Mouse (Mus musculus) liver, embryonic 11.5 days (tissue): ENCODE data around the gene Nxf2. TPM values are rescaled to one million over a fixed set of nuclear protein-coding genes. Genes with fewer than 3 reads are reported as not detected.

ENCODE experiments used
- ATAC-seq: fragments of 200-750 bp; cut with Nextera tagmentation; replicated peaks from 2 replicates; pipeline ENCODE4 v1.8.0; 2017; ENCODE audit warnings: moderate number of reproducible peaks, mild to moderate bottlenecking, moderate TSS enrichment, moderate library complexity; ENCODE audit not compliant: low FRiP score
- DNase-seq: peaks from one replicate; pipeline ENCODE4 v3.0.0-alpha.2; 2017; ENCODE audit warnings: low spot score
- H3K27ac ChIP-seq: fragments of 300-500 bp; sonication (generic); 2 replicates; pipeline ENCODE4 v1.5.1; 2014; ENCODE audit warnings: mild to moderate bottlenecking, low read depth, low read length, control low read depth
- H3K27me3 ChIP-seq: fragments of 300-500 bp; sonication (generic); replicated peaks from 2 replicates; pipeline ENCODE4 v1.6.1; 2014; ENCODE audit warnings: low read length, mixed read lengths; ENCODE audit not compliant: control insufficient read depth, insufficient read depth
- H3K36me3 ChIP-seq: fragments of 300-500 bp; sonication (generic); 2 replicates; pipeline ENCODE4 v1.6.1; 2014; ENCODE audit warnings: mild to moderate bottlenecking, low read length, moderate library complexity, mixed read lengths; ENCODE audit not compliant: control insufficient read depth, insufficient read depth
- H3K4me1 ChIP-seq: fragments of 300-500 bp; sonication (generic); replicated peaks from 2 replicates; pipeline ENCODE4 v1.6.1; 2014; ENCODE audit warnings: low read length, mixed read lengths; ENCODE audit not compliant: control insufficient read depth, insufficient read depth
- H3K4me2 ChIP-seq: fragments of 300-500 bp; sonication (generic); 2 replicates; pipeline ENCODE4 v1.6.1; 2014; ENCODE audit warnings: mild to moderate bottlenecking, control low read depth, moderate library complexity
- H3K4me3 ChIP-seq: fragments of 300-500 bp; sonication (generic); 2 replicates; pipeline ENCODE4 v1.5.1; 2014; ENCODE audit warnings: low read depth, low read length, control low read depth
- H3K9ac ChIP-seq: fragments of 300-500 bp; sonication (generic); 2 replicates; pipeline ENCODE4 v1.6.1; 2014; ENCODE audit warnings: low read depth, low read length, control low read depth
- H3K9me3 ChIP-seq: fragments of 300-500 bp; sonication (generic); 2 replicates; pipeline ENCODE4 v1.6.1; 2016; ENCODE audit warnings: low read length, inconsistent platforms, mixed read lengths; ENCODE audit not compliant: control insufficient read depth
- WGBS: fragments of 180-500 bp; shearing (Covaris S2); extraction: QIAGEN DNeasy Blood & Tissue Kit; methylation state at CpG from one replicate; pipeline ENCODE4 v1.1.7; 2014; 5-methylcytosine and 5-hydroxymethylcytosine counted together
- polyA plus RNA-seq: library from polyadenylated mRNA; unstranded; fragments of >200 nt; fragmentation: Nextera tagmentation; extraction: Ambion mirVana; gene quantifications from 2 replicates; pipeline ENCODE4 v1.2.1, GENCODE M21; 2014

The Nxf2 gene
- polyA plus RNA-seq = 0.73 and 0.77 TPM in 2 replicates

- Histone ChIP-seq H3K4me1 (no peaks in the 10 kb centered on the region), H3K9ac (no peak within 1 kb of the TSS), H3K36me3 (no peaks in the 10 kb centered on the region), H3K27me3 (no peaks in the 10 kb centered on the region; the same call in 1 of the 2 replicates), H3K27ac (no peak within 1 kb of the TSS), H3K4me2 (peak within 1 kb of the TSS; percentile 55), H3K4me3 (peak within 1 kb of the TSS; percentile 36), H3K9me3 (no peaks in the 10 kb centered on the region)
- 85% methylated on average over 19 of the region's 19 CpGs for WGBS
- DNase-seq = no peak
- no peak for ATAC-seq
Measured at GRCm38 (mm10) chrX:134964546-134964945, at the start of gene Nxf2. TSS of gene Nxf2 (minus strand) at chrX:134964754.

- ATAC-seq = no peak
- Histone ChIP-seq H3K27ac (no peak overlapping the region), H3K36me3 (no peaks in the 10 kb centered on the region), H3K9me3 (no peaks in the 10 kb centered on the region), H3K9ac (no peak overlapping the region), H3K27me3 (peaks cover 3% of the 10 kb centered on the region), H3K4me3 (no peak overlapping the region), H3K4me1 (no peaks in the 10 kb centered on the region), H3K4me2 (no peak overlapping the region)
- WGBS = 64% methylated on average over 3 of the region's 3 CpGs
- DNase-seq = no peak
Measured at GRCm38 (mm10) chrX:135011381-135011780, 46.8 kb upstream of the Nxf2 start.

DNA sequence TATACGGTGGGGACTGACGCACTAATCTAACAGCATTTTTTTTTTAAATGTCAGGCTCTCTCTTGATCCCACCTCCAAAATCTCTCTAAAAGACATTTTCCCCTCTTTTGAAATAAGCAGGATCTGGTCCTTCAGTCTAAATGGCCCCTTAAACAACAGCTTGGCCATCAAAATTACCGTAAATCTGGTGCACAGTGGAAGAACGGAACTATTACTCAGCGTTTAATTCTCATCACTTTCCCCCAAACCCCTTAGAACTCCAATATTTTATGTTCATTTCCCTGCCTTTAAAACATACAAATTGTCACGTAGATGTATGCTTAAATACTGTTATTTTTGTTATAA, 44.9 kb upstream of the Nxf2 start:
- no peak overlapping the region for H3K27ac ChIP-seq
- H3K9ac ChIP-seq = 0 out of 2 replicates have a peak overlapping the region, but pooled peaks have one; percentile 37
- WGBS = 34% methylated on average over 6 of the region's 6 CpGs

DNA sequence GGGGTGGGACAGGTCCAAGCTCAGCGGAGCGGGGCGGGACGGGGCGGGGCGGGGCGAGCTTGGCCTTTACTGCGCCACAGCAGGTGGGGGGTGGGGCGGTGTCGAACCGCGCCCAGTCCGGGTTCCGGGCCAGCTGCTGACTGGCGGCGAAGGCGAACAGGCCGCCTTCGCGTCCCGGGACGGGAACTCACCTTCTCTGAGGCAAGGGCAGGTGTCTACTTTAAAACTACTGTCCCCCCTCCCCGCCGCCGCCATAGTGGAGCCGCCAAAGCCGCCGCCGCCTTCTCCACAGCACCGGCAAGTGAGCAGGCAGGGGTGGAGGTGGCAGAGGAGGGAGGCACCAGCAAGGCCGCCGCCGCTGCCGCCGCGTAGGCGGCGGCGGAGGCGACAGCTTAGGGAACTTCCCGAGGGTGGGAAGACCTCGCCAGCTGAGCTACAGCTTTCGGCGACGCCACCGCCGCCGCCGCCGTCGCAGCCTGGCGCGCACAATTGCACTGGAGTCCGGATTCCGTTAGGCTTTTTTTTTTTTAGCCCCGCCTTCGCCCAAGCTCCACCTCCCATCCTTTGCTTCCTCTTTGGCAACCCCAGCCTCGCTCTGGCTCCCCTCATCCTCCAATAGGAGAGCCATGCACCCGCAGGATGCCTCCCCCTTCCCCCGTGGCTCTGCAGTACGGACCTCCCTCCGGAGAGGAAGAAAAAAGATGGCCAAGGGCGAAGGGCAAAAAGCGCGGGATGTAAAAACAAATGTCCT, 44.3 kb upstream of the Nxf2 start, which contains the start of gene Zmat1:
TSS of gene Zmat1 (minus strand) at position 490 of the 751 bp plus-strand sequence.
- 20% methylated on average over 48 of the region's 65 CpGs for WGBS
- DNase-seq = peak; percentile 74
- peak within 1 kb of the TSS; percentile 58 for H3K4me2 ChIP-seq
- no peaks in the 10 kb centered on the region for H3K9me3 ChIP-seq
- H3K36me3 ChIP-seq = no peaks in the 10 kb centered on the region
- peak within 1 kb of the TSS; percentile 68 for H3K4me3 ChIP-seq
- H3K9ac ChIP-seq = peak within 1 kb of the TSS; percentile 76
- peak within 1 kb of the TSS; percentile 87 for H3K27ac ChIP-seq
- no peaks in the 10 kb centered on the region for H3K4me1 ChIP-seq
- H3K27me3 ChIP-seq = peaks cover 3% of the 10 kb centered on the region
- peak; percentile 100 for ATAC-seq

More for the DNA sequence above, 44.9 kb upstream of the Nxf2 start:
- Histone ChIP-seq H3K4me3 (peak overlapping the region; percentile 68), H3K4me2 (peak overlapping the region; percentile 58), H3K36me3 (no peaks in the 10 kb centered on the region), H3K27me3 (peaks cover 3% of the 10 kb centered on the region), H3K9me3 (no peaks in the 10 kb centered on the region), H3K4me1 (no peaks in the 10 kb centered on the region)
- ATAC-seq (peak; percentile 24), DNase-seq (no peak)

DNA sequence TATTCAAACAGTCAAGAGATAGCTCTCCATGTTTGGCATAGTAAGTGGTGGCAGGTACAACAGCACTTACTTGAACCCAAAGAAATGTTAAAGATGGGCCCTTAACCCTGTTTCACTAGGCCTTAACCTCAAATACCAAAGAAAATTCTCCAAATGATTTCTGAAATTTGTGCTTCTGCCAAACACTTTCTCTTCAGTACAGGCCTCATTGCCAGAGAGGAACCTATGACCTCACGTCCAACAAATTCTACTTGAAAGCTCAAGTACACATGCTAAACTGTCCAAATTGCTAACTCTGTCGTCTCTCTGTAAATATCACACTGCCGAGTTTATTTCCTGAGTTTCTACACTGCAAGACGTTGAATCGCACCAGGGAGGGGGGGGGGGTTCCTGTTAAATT, 43.5 kb upstream of the Nxf2 start:
- H3K27me3 ChIP-seq = peaks cover 3% of the 10 kb centered on the region
- peak overlapping the region; percentile 76; the same call in 1 of the 2 replicates for H3K9ac ChIP-seq
- no peaks in the 10 kb centered on the region for H3K4me1 ChIP-seq
- no peaks in the 10 kb centered on the region for H3K36me3 ChIP-seq
- ATAC-seq (no peak), DNase-seq (no peak)
- H3K4me2 ChIP-seq = peak overlapping the region; percentile 57
- H3K27ac ChIP-seq = no peak overlapping the region
- peak overlapping the region; percentile 68 for H3K4me3 ChIP-seq
- H3K9me3 ChIP-seq = no peaks in the 10 kb centered on the region
- 35% methylated on average over 5 of the region's 5 CpGs for WGBS

DNA sequence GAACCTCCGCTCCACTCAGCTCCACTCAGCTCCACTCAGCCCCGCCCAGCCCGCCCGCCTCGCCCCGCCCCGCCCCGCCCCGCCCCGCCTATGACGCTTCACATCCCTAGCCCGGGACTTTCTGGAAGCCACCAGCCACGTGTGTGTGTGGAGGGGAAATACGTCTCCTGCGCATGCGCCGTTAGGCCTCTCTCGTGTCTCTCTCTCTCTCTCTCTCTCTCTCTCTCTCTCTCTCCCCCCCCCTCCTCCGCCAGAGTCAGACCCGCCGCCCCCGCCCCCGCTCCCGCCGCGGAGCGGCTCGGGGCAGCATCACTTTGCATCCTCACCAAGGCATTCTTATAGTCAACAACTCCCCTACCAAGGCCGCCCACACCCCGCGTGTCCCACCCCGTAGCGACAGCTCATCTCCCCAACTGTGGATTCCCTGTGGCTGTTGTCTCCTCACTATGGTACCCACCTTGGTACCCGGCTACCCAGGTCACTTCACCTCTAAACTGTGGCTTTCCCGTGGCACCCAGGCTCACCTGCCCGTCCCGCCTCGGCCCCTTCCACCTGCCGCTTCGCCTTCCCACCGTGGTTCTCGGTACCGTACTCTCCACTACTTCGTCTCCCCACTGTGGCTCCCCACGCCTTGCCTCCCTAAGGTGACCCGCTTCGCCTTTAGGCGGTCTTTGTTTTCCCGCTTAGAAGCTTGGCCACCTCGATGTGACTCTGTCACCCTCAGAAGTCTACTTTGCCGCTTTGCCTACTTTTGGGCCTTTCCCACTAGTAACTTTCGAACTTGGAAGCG, 1.1 kb downstream of the Nxf2 start:
- Histone ChIP-seq H3K27me3 (no peaks in the 10 kb centered on the region; the same call in 1 of the 2 replicates), H3K27ac (no peak overlapping the region), H3K4me3 (peak overlapping the region; percentile 36), H3K4me2 (peak overlapping the region; percentile 55), H3K4me1 (no peaks in the 10 kb centered on the region), H3K9me3 (no peaks in the 10 kb centered on the region), H3K36me3 (no peaks in the 10 kb centered on the region), H3K9ac (no peak overlapping the region)
- WGBS = 55% methylated on average over 42 of the region's 53 CpGs
- ATAC-seq = peak; percentile 86
- peak; percentile 41 for DNase-seq

DNA sequence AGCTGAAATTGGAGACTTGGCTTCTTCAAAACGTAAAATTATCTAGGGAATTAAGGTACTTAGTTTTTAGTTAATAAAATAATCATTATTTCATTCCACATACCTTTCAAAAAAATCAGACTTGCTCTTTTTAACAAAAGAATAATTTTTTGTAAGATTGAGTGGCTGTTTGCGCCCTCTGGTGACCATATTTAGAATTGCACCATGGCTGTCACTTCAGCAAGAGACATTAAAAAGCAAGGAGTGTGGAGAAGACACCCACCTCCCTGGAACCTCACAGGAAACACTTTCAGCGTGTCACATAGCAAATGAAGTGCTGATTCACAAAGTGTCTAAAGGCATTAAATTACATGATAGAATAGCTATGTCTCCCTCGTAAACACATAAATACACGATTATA, 34.2 kb downstream of the Nxf2 start:
- H3K27ac ChIP-seq = no peak overlapping the region
- no peak for ATAC-seq
- no peaks in the 10 kb centered on the region for H3K9me3 ChIP-seq
- H3K4me3 ChIP-seq = no peak overlapping the region
- H3K4me2 ChIP-seq = no peak overlapping the region
- H3K9ac ChIP-seq = no peak overlapping the region
- H3K27me3 ChIP-seq = peaks cover 4% of the 10 kb centered on the region; the same call in 1 of the 2 replicates
- H3K4me1 ChIP-seq = no peaks in the 10 kb centered on the region
- H3K36me3 ChIP-seq = no peaks in the 10 kb centered on the region
- DNase-seq = no peak
- WGBS = 33% methylated on average over 5 of the region's 5 CpGs

- Histone ChIP-seq H3K9ac (no peak overlapping the region), H3K27ac (no peak overlapping the region), H3K4me2 (no peak overlapping the region), H3K4me1 (no peaks in the 10 kb centered on the region), H3K9me3 (no peaks in the 10 kb centered on the region), H3K36me3 (no peaks in the 10 kb centered on the region), H3K4me3 (no peak overlapping the region), H3K27me3 (peaks cover 4% of the 10 kb centered on the region; the same call in 1 of the 2 replicates)
- DNase-seq (no peak), ATAC-seq (no peak)
- 72% methylated on average over 5 of the region's 5 CpGs for WGBS
Measured at GRCm38 (mm10) chrX:134929927-134930326, 34.6 kb downstream of the Nxf2 start.
